Mouse (Mus musculus) limb, embryonic 11.5 days (tissue): ENCODE results near the gene Sptb. TPM values are rescaled to one million over a fixed set of nuclear protein-coding genes. Genes with fewer than 3 reads are reported as not detected.
A peak's percentile ranks its signal among the peaks of the same experiment; 100 is the strongest.

Experiments
- ATAC-seq: fragments of 200-750 bp; cut with Nextera tagmentation; 2 replicates; pipeline ENCODE4 v1.8.0; 2017; ENCODE audit warnings: low read depth; ENCODE audit not compliant: insufficient number of reproducible peaks, low FRiP score, low TSS enrichment
- DNase-seq: peaks from one replicate; pipeline ENCODE4 v3.0.0-alpha.2; 2015; ENCODE audit warnings: low spot score
- H3K27ac ChIP-seq: fragments of 300-500 bp; sonication (generic); replicated peaks from 2 replicates; pipeline ENCODE4 v1.5.1; 2014; ENCODE audit warnings: low read depth, mild to moderate bottlenecking, low read length
- H3K27me3 ChIP-seq: fragments of 300-500 bp; sonication (generic); 2 replicates; pipeline ENCODE4 v1.6.1; 2014; ENCODE audit warnings: mild to moderate bottlenecking, low read length, mixed read lengths; ENCODE audit not compliant: control insufficient read depth, insufficient read depth
- H3K36me3 ChIP-seq: fragments of 300-500 bp; sonication (generic); 2 replicates; pipeline ENCODE4 v1.6.1; 2014; ENCODE audit warnings: mild to moderate bottlenecking, low read length, moderate library complexity, mixed read lengths; ENCODE audit not compliant: control insufficient read depth, insufficient read depth
- H3K4me1 ChIP-seq: fragments of 300-500 bp; sonication (generic); 2 replicates; pipeline ENCODE4 v1.6.1; 2014; ENCODE audit warnings: low read length, mixed read lengths; ENCODE audit not compliant: control insufficient read depth, insufficient read depth
- H3K4me2 ChIP-seq: fragments of 300-500 bp; sonication (generic); 2 replicates; pipeline ENCODE4 v1.6.1; 2014; ENCODE audit warnings: low read depth, mild to moderate bottlenecking, moderate library complexity; ENCODE audit not compliant: severe bottlenecking
- H3K4me3 ChIP-seq: fragments of 300-500 bp; sonication (generic); 2 replicates; pipeline ENCODE4 v1.5.1; 2014; ENCODE audit warnings: low read depth, low read length
- H3K9ac ChIP-seq: fragments of 300-500 bp; sonication (generic); 2 replicates; pipeline ENCODE4 v1.6.1; 2014; ENCODE audit warnings: mild to moderate bottlenecking, low read length
- H3K9me3 ChIP-seq: fragments of 300-500 bp; sonication (generic); 2 replicates; pipeline ENCODE4 v1.6.1; 2016; ENCODE audit warnings: low read length; ENCODE audit not compliant: control insufficient read depth
- WGBS: fragments of 180-500 bp; shearing (Covaris S2); extraction: QIAGEN DNeasy Blood & Tissue Kit; methylation state at CpG from one replicate; pipeline ENCODE4 v1.1.7; 2014; 5-methylcytosine and 5-hydroxymethylcytosine counted together
- polyA plus RNA-seq: library from polyadenylated mRNA; unstranded; fragments of >200 nt; fragmentation: Nextera tagmentation; extraction: Ambion mirVana; gene quantifications from 2 replicates; pipeline ENCODE4 v1.2.1, GENCODE M21; 2014

Gene Sptb
- polyA plus RNA-seq, 1 experiment from 2014 or later: 2.7 TPM

- WGBS: 82% methylated on average over 3 of the region's 3 CpGs
- Histone ChIP-seq H3K27ac (no peak overlapping the region), H3K27me3 (no peaks in the 10 kb centered on the region), H3K4me2 (no peak overlapping the region), H3K9ac (no peak overlapping the region), H3K36me3 (no peaks in the 10 kb centered on the region), H3K9me3 (no peaks in the 10 kb centered on the region), H3K4me3 (no peak overlapping the region), H3K4me1 (0 out of 2 replicates have a peak, but pooled peaks cover 2% of the 10 kb centered on the region)
- ATAC-seq (no peak), DNase-seq (no peak)
These were observed 155.4 kb downstream of the Sptb start for GRCm38 (mm10) chr12:76554871-76555386.

- H3K4me3 ChIP-seq: no peak overlapping the region
- H3K27ac ChIP-seq: no peak overlapping the region
- H3K4me1 ChIP-seq: 0 out of 2 replicates have a peak, but pooled peaks cover 2% of the 10 kb centered on the region
- H3K4me2 ChIP-seq: no peak overlapping the region
- no peaks in the 10 kb centered on the region for H3K27me3 ChIP-seq
- DNase-seq (no peak), ATAC-seq (no peak)
- WGBS: 70% methylated on average over 3 of the region's 3 CpGs
- H3K9ac ChIP-seq: no peak overlapping the region
- no peaks in the 10 kb centered on the region for H3K36me3 ChIP-seq
- no peaks in the 10 kb centered on the region for H3K9me3 ChIP-seq
These were observed 156.0 kb downstream of the Sptb start for GRCm38 (mm10) chr12:76554392-76554791.

- no peaks in the 10 kb centered on the region for H3K9me3 ChIP-seq
- no peak overlapping the region for H3K27ac ChIP-seq
- H3K9ac ChIP-seq: peak overlapping the region; percentile 17; the same call in 1 of the 2 replicates
- H3K4me2 ChIP-seq: no peak overlapping the region
- 0 out of 2 replicates have a peak, but pooled peaks cover 2% of the 10 kb centered on the region for H3K4me1 ChIP-seq
- H3K36me3 ChIP-seq: no peaks in the 10 kb centered on the region
- 72% methylated on average over 7 of the region's 7 CpGs for WGBS
- no peak for DNase-seq
- H3K4me3 ChIP-seq: no peak overlapping the region
- no peaks in the 10 kb centered on the region for H3K27me3 ChIP-seq
- ATAC-seq: no peak
These were observed 156.4 kb downstream of the Sptb start for GRCm38 (mm10) chr12:76553917-76554316.

- 87% methylated on average over 4 of the region's 4 CpGs for WGBS
- no peak overlapping the region for H3K27ac ChIP-seq
These were observed 157.4 kb downstream of the Sptb start for GRCm38 (mm10) chr12:76552958-76553357.

GRCm38 (mm10) chr12:76552321-76552720, 158.0 kb downstream of the Sptb start:
- ATAC-seq: no peak
- 78% methylated on average over 8 of the region's 8 CpGs for WGBS
- Histone ChIP-seq H3K4me2 (no peak overlapping the region), H3K27ac (no peak overlapping the region), H3K27me3 (no peaks in the 10 kb centered on the region), H3K4me3 (no peak overlapping the region), H3K9ac (no peak overlapping the region), H3K36me3 (no peaks in the 10 kb centered on the region), H3K9me3 (no peaks in the 10 kb centered on the region), H3K4me1 (peaks cover 10% of the 10 kb centered on the region)
- no peak for DNase-seq

More at GRCm38 (mm10) chr12:76552958-76553357, 157.4 kb downstream of the Sptb start:
- ATAC-seq (no peak), DNase-seq (no peak)
- H3K4me1 ChIP-seq: peaks cover 5% of the 10 kb centered on the region
- no peak overlapping the region for H3K9ac ChIP-seq
- no peak overlapping the region for H3K4me2 ChIP-seq
- H3K4me3 ChIP-seq: no peak overlapping the region
- H3K9me3 ChIP-seq: no peaks in the 10 kb centered on the region
- no peaks in the 10 kb centered on the region for H3K36me3 ChIP-seq
- H3K27me3 ChIP-seq: no peaks in the 10 kb centered on the region

GRCm38 (mm10) chr12:76549203-76549602, 161.1 kb downstream of the Sptb start:
- Histone ChIP-seq H3K36me3 (no peaks in the 10 kb centered on the region), H3K9me3 (no peaks in the 10 kb centered on the region), H3K4me3 (no peak overlapping the region), H3K27ac (no peak overlapping the region), H3K4me1 (peaks cover 26% of the 10 kb centered on the region), H3K4me2 (no peak overlapping the region), H3K9ac (no peak overlapping the region), H3K27me3 (no peaks in the 10 kb centered on the region)
- no peak for ATAC-seq
- DNase-seq: no peak
- WGBS: 80% methylated on average over 3 of the region's 3 CpGs

- Histone ChIP-seq H3K9me3 (no peaks in the 10 kb centered on the region), H3K4me1 (peaks cover 26% of the 10 kb centered on the region), H3K4me3 (no peak overlapping the region), H3K4me2 (peak overlapping the region; percentile 11; the same call in 1 of the 2 replicates), H3K36me3 (no peaks in the 10 kb centered on the region), H3K9ac (no peak overlapping the region), H3K27ac (no peak overlapping the region), H3K27me3 (no peaks in the 10 kb centered on the region)
- ATAC-seq (no peak), DNase-seq (no peak)
- 16% methylated on average over 7 of the region's 7 CpGs for WGBS
These were observed 162.3 kb downstream of the Sptb start for GRCm38 (mm10) chr12:76548082-76548423.

GRCm38 (mm10) chr12:76547409-76548081, 162.8 kb downstream of the Sptb start:
- Histone ChIP-seq H3K4me2 (peak overlapping the region; percentile 30), H3K27me3 (no peaks in the 10 kb centered on the region), H3K4me1 (peaks cover 26% of the 10 kb centered on the region), H3K27ac (no peak overlapping the region), H3K9me3 (no peaks in the 10 kb centered on the region), H3K9ac (no peak overlapping the region), H3K4me3 (no peak overlapping the region), H3K36me3 (no peaks in the 10 kb centered on the region)
- DNase-seq: peak; percentile 41
- ATAC-seq: peak; percentile 13; the same call in 1 of the 2 replicates
- WGBS: 19% methylated on average over 13 of the region's 13 CpGs
